Mouse (Mus musculus) E14TG2a.4 (cell line): Measurements from ENCODE around the gene Trip10.

Experiments used
- CTCF ChIP-seq: conservative IDR thresholded peaks from 2 replicates; pipeline ENCODE4 v1.5.1; 2014; ENCODE audit warnings: low read length
- NANOG ChIP-seq: IDR thresholded peaks from 2 replicates; pipeline ENCODE4 v1.6.1; 2014; ENCODE audit warnings: borderline replicate concordance, low read length, mixed read lengths
- POU5F1 ChIP-seq: IDR thresholded peaks from 2 replicates; pipeline ENCODE4 v1.6.1; 2014; ENCODE audit warnings: low read length, borderline replicate concordance

- TF ChIP-seq CTCF (no peak), POU5F1 (no peak), NANOG (no peak)
Observed at GRCm38 (mm10) chr17:57305593-57305992, 56.3 kb downstream of the Trip10 start.
